Mouse (Mus musculus) spleen, postnatal 10 days (tissue): Measurements from ENCODE around the gene Hivep2.
A peak's percentile ranks its signal among the peaks of the same experiment; 100 is the strongest.

Source experiments
- DNase-seq, 2 experiments: peaks; one replicate each; pipeline ENCODE4 v3.0.0; 2021 to 2022; ENCODE audit warnings: low spot score in 2 of 2

Gene Hivep2

GRCm38 (mm10) chr10:13971268-13971667, 5.4 kb downstream of the Hivep2 start:
- DNase-seq: no peak

- DNase-seq: no peak
Observed at GRCm38 (mm10) chr10:13973563-13974179, 7.8 kb downstream of the Hivep2 start.

- DNase-seq: no peak
Observed at GRCm38 (mm10) chr10:13974472-13974871, 8.6 kb downstream of the Hivep2 start.

GRCm38 (mm10) chr10:13975861-13976260, 10.0 kb downstream of the Hivep2 start:
- DNase-seq: no peak

- no peak for DNase-seq
Observed at GRCm38 (mm10) chr10:13976267-13976666, 10.4 kb downstream of the Hivep2 start.

GRCm38 (mm10) chr10:13982271-13982670, 16.4 kb downstream of the Hivep2 start:
- DNase-seq: no peak

GRCm38 (mm10) chr10:13982769-13983381, 17.0 kb downstream of the Hivep2 start:
- peak; percentile 44 to 76 for DNase-seq

- DNase-seq: no peak
Observed at GRCm38 (mm10) chr10:13983631-13984030, 17.8 kb downstream of the Hivep2 start.

- DNase-seq: no peak
Observed at GRCm38 (mm10) chr10:13984233-13984632, 18.4 kb downstream of the Hivep2 start.

- DNase-seq: no peak
Observed at GRCm38 (mm10) chr10:13986539-13986938, 20.7 kb downstream of the Hivep2 start.

GRCm38 (mm10) chr10:13987336-13987735, 21.5 kb downstream of the Hivep2 start:
- DNase-seq: no peak

GRCm38 (mm10) chr10:13988280-13988679, 22.4 kb downstream of the Hivep2 start:
- DNase-seq: peak in 1 of 2 experiments; percentile 21

- DNase-seq: no peak
Observed at GRCm38 (mm10) chr10:13988757-13989156, 22.9 kb downstream of the Hivep2 start.

GRCm38 (mm10) chr10:13990842-13991241, 25.0 kb downstream of the Hivep2 start:
- no peak for DNase-seq

GRCm38 (mm10) chr10:13993411-13993810, 27.5 kb downstream of the Hivep2 start:
- DNase-seq: peak in 1 of 2 experiments; percentile 35

- no peak for DNase-seq
Observed at GRCm38 (mm10) chr10:13997336-13997735, 31.5 kb downstream of the Hivep2 start.

- DNase-seq: no peak
Observed at GRCm38 (mm10) chr10:14004769-14005517, 39.1 kb downstream of the Hivep2 start.

GRCm38 (mm10) chr10:14009721-14010120, 43.8 kb downstream of the Hivep2 start:
- DNase-seq: no peak

- peak in 1 of 2 experiments; percentile 20 for DNase-seq
Observed at GRCm38 (mm10) chr10:14016287-14016970, 50.6 kb downstream of the Hivep2 start.

- no peak for DNase-seq
Observed at GRCm38 (mm10) chr10:14017338-14017737, 51.5 kb downstream of the Hivep2 start.

- no peak for DNase-seq
Observed at GRCm38 (mm10) chr10:14017822-14018364, 52.0 kb downstream of the Hivep2 start.

- DNase-seq: no peak
Observed at GRCm38 (mm10) chr10:14018672-14019071, 52.8 kb downstream of the Hivep2 start.
